Mouse (Mus musculus) neural tube, embryonic 14.5 days (tissue): ENCODE measurements around the gene Foxj1. TPM values are rescaled to one million over a fixed set of nuclear protein-coding genes. Genes with fewer than 3 reads are reported as not detected.
A peak's percentile ranks its signal among the peaks of the same experiment; 100 is the strongest.

Experiments used
- ATAC-seq: fragments of 200-750 bp; cut with Nextera tagmentation; 2 replicates; pipeline ENCODE4 v1.8.0; 2017; ENCODE audit warnings: low read depth, mild to moderate bottlenecking, moderate TSS enrichment, moderate library complexity
- H3K27ac ChIP-seq: fragments of 300-500 bp; sonication (generic); 2 replicates; pipeline ENCODE4 v1.5.1; 2014; ENCODE audit warnings: low read depth, mild to moderate bottlenecking, control low read depth, low read length, moderate library complexity, mixed read lengths
- H3K27me3 ChIP-seq: fragments of 300-500 bp; sonication (generic); 2 replicates; pipeline ENCODE4 v1.6.1; 2014; ENCODE audit warnings: low read length; ENCODE audit not compliant: control insufficient read depth, insufficient read depth
- H3K36me3 ChIP-seq: fragments of 300-500 bp; sonication (generic); 2 replicates; pipeline ENCODE4 v1.6.1; 2014; ENCODE audit warnings: low read length, mixed read lengths; ENCODE audit not compliant: control insufficient read depth, insufficient read depth
- H3K4me1 ChIP-seq: fragments of 300-500 bp; sonication (generic); 2 replicates; pipeline ENCODE4 v1.6.1; 2014; ENCODE audit warnings: low read length; ENCODE audit not compliant: control insufficient read depth, insufficient read depth
- H3K4me2 ChIP-seq: fragments of 300-500 bp; sonication (generic); 2 replicates; pipeline ENCODE4 v1.6.1; 2014; ENCODE audit warnings: mild to moderate bottlenecking, low read depth, low read length, control low read depth
- H3K4me3 ChIP-seq: fragments of 300-500 bp; sonication (generic); 2 replicates; pipeline ENCODE4 v1.5.1; 2014; ENCODE audit warnings: low read depth, low read length, control low read depth, mixed read lengths
- H3K9ac ChIP-seq: fragments of 300-500 bp; sonication (generic); replicated peaks from 2 replicates; pipeline ENCODE4 v1.6.1; 2014; ENCODE audit warnings: low read depth, mild to moderate bottlenecking, control low read depth, low read length, mixed read lengths
- H3K9me3 ChIP-seq: fragments of 300-500 bp; sonication (generic); 2 replicates; pipeline ENCODE4 v1.6.1; 2016; ENCODE audit warnings: low read length; ENCODE audit not compliant: control insufficient read depth
- WGBS: fragments of 180-500 bp; shearing (Covaris S2); extraction: QIAGEN DNeasy Blood & Tissue Kit; methylation state at CpG from one replicate; pipeline ENCODE4 v1.1.7; 2014; 5-methylcytosine and 5-hydroxymethylcytosine counted together
- polyA plus RNA-seq: library from polyadenylated mRNA; unstranded; fragments of >200 nt; fragmentation: Nextera tagmentation; extraction: Ambion mirVana; gene quantifications from 2 replicates; pipeline ENCODE4 v1.2.1, GENCODE M21; 2014

Foxj1 gene
- polyA plus RNA-seq, 1 experiment from 2014 or later, result 7.3 TPM

DNA sequence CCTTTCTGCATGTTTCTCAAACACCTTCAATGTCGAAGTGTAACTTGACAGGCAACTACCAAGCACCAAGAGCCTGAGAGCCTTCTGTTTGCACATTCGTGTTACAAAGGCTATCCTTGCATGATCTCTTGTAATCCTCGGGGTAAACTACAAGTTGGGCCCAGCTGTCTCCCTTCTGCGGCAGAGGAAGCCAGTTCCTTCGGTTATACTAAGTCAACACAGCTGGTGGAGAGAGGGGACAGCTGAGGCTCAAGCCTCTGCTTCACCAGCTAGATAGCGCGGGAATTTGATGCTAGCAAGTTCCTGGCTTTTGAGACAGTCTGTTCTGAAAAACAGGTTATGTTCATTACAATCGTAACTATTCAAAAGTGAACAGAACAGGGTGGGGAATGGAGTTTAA lies 22.8 kb downstream of the Foxj1 start:
- Histone ChIP-seq H3K27me3 (no peaks in the 10 kb centered on the region), H3K4me3 (no peak overlapping the region), H3K27ac (no peak overlapping the region), H3K9ac (no peak overlapping the region), H3K4me1 (no peaks in the 10 kb centered on the region), H3K36me3 (no peaks in the 10 kb centered on the region), H3K4me2 (no peak overlapping the region), H3K9me3 (no peaks in the 10 kb centered on the region)
- ATAC-seq, result no peak
- 62% methylated on average over 8 of the region's 8 CpGs for WGBS

DNA sequence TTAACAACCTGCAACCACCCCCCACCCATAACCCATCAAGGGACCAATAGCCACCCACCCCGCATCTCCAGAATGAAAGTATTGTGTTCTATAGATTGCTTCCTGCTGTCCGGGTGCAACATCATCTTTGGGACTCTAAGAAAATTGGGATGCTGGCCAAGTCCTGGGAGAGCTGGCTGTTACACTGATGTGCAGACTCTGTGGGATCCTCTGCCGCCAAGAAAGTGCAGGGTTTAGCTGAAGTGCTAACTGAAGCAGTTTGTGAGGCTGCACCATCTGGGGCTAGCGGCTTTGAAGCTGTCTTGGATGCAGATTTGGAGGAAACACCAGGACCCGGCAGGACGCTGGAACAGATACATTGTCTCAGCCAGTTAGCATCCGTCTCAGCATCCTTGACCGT lies 24.0 kb downstream of the Foxj1 start:
- Histone ChIP-seq H3K27ac (peak overlapping the region; percentile 25; the same call in 1 of the 2 replicates), H3K4me1 (no peaks in the 10 kb centered on the region), H3K4me2 (no peak overlapping the region), H3K27me3 (no peaks in the 10 kb centered on the region), H3K9ac (no peak overlapping the region), H3K4me3 (no peak overlapping the region), H3K36me3 (no peaks in the 10 kb centered on the region), H3K9me3 (no peaks in the 10 kb centered on the region)
- ATAC-seq, result no peak
- WGBS, result 34% methylated on average over 8 of the region's 8 CpGs

DNA sequence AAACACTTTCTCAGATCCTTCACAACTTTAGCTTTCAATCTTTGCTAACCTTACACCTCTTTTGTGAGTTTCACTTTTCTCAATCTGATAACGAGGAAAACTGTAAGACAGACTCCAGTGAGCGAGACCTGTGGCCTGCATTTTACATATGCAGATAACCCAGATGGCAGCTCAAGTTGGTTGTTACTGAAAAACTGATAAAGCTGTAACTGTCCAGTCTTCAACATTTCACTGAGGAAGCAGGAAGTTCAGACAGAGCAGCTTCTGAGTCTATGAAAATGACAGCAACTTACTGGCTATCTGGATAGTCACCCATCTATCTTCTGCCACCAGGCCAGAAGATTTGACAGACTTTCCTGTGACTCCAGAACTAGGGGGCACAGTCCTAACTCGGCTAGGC lies 25.6 kb downstream of the Foxj1 start:
- ATAC-seq, result no peak
- no peaks in the 10 kb centered on the region for H3K27me3 ChIP-seq
- 0 out of 2 replicates have a peak, but pooled peaks cover 3% of the 10 kb centered on the region for H3K36me3 ChIP-seq
- no peak overlapping the region for H3K27ac ChIP-seq
- no peaks in the 10 kb centered on the region for H3K9me3 ChIP-seq
- H3K4me2 ChIP-seq, result no peak overlapping the region
- 80% methylated on average over 3 of the region's 3 CpGs for WGBS
- no peak overlapping the region for H3K4me3 ChIP-seq
- no peak overlapping the region for H3K9ac ChIP-seq
- H3K4me1 ChIP-seq, result peaks cover 5% of the 10 kb centered on the region

DNA sequence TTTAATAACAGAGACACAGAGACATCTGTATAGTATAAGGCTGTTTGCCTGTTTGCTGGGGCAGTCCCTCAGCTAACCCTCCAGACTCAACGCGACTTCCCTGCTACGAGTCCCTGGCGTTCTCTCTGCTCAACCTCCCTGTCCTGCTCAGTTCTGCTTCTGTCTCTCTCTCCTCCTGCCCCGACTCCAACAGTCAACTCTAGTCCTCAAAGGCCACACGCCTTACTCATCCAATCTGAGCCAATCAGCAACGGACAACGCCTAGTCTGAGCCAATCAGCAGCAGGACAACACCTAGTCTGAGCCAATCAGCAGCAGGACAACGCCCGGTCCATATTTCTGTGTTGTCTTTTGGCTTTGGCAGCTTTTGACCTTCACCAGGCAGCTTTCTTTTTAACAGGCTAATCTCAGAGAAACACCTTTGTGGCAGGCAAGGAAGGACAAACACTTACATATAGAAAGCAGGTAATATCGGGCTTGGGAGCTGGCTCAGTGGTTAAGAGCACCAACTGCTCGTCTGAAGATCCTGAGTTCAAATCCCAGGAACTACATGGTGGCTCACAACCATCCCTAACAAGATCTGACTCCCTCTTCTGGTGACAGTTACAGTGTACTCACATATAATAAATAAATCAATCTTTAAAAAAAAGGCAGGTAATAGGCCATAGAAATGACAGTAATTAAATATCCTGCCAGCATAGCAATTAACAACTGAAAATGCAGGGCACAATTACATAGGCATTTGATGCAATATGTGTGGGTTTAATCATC lies 27.3 kb downstream of the Foxj1 start:
- no peak overlapping the region for H3K4me2 ChIP-seq
- H3K4me1 ChIP-seq, result peaks cover 5% of the 10 kb centered on the region
- no peak for ATAC-seq
- no peak overlapping the region for H3K27ac ChIP-seq
- H3K9ac ChIP-seq, result no peak overlapping the region
- H3K36me3 ChIP-seq, result peaks cover 12% of the 10 kb centered on the region
- WGBS, result 92% methylated on average over 12 of the region's 12 CpGs
- H3K4me3 ChIP-seq, result no peak overlapping the region
- H3K9me3 ChIP-seq, result no peaks in the 10 kb centered on the region
- H3K27me3 ChIP-seq, result no peaks in the 10 kb centered on the region

DNA sequence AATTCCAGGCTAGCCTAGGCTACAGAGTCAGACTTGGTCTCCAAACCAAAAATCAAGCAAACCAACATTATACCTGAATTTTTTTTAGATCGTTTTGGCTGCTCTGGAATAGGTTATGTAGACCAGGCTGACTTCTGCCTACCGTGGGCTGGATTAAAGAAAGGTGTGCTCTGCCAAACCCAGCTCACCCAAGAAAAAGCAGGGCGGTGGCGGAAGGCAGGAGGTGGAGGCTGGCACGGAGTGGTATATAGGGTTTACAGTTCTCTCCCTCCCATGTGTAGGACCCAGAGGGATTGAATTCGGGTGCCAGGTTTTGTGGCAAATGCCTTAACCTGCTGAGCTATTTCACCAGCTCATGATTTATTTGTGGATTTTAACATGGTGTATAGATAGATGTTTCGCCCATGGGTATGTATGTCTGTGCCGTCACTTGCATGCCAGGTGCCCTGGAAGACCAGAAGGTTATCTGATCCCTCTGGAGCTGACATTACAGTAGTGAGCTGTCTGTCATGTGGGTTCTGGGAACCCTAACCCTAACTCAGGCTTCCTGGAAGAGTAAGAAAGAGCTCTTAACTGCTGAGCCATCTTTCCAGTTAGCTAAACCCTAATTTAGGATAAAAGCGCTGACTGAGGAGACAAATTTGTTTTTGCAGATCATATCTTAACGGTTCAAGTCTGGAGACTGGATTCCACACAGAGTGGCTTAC lies 28.0 kb downstream of the Foxj1 start, which contains the start of gene Exoc7:
TSS of gene Exoc7 (minus strand) at position 215 of the 707 bp plus-strand sequence.
- Histone ChIP-seq H3K27ac (peak within 1 kb of the TSS; percentile 28; the same call in 1 of the 2 replicates), H3K4me1 (peaks cover 5% of the 10 kb centered on the region), H3K27me3 (no peaks in the 10 kb centered on the region), H3K4me2 (peak within 1 kb of the TSS; percentile 85), H3K36me3 (peaks cover 18% of the 10 kb centered on the region), H3K4me3 (peak within 1 kb of the TSS; percentile 49), H3K9ac (peak within 1 kb of the TSS; percentile 53), H3K9me3 (no peaks in the 10 kb centered on the region)
- ATAC-seq, result peak; percentile 29
- 87% methylated on average over 10 of the region's 10 CpGs for WGBS

DNA sequence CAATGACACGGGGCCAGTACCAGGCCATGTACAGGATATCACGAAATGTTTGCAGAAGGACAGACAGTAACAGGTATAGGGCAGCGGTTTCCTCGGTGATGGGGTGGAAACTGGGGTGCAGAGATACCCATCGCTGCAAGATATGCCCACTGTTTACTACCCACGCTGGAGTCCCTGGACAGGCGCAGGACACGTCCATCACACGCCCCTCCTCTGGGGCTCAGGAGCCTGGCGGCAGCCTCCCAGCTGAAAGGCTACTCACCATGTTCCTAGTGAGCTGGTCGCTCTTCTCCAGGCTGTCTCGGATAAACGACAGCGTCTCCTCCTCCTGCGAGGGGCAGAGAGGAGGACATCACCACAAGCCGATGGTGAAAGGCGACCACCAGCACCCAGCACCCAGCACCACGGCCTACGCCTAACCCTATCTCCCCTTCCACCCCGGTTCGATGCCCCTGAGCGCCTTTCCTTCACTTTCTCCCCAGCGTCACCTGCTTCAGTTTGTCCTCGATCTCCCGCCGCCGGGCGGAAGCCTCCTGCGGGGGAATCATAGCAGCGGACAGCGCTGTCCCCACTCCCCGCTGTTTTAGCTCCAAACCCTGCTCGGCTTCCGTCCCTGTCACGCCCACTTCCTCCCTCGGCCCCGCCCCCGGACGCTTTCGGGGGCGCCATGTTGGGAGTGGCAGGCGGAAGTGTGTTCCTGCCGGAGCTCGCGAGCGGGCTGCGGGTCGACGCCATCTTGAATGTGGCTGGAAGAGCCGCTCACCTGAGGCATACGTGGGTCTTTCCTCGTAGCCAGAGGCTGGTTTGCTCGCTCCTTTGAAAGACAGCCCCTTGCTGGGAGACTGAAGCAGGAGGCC lies 28.8 kb downstream of the Foxj1 start:
- Histone ChIP-seq H3K36me3 (peaks cover 21% of the 10 kb centered on the region), H3K27ac (peak overlapping the region; percentile 28; the same call in 1 of the 2 replicates), H3K4me3 (peak overlapping the region; percentile 49), H3K4me1 (peaks cover 5% of the 10 kb centered on the region), H3K27me3 (no peaks in the 10 kb centered on the region), H3K9ac (peak overlapping the region; percentile 53), H3K4me2 (peak overlapping the region; percentile 85), H3K9me3 (no peaks in the 10 kb centered on the region)
- peak; percentile 91 for ATAC-seq
- WGBS, result 3% methylated on average over 53 of the region's 53 CpGs

DNA sequence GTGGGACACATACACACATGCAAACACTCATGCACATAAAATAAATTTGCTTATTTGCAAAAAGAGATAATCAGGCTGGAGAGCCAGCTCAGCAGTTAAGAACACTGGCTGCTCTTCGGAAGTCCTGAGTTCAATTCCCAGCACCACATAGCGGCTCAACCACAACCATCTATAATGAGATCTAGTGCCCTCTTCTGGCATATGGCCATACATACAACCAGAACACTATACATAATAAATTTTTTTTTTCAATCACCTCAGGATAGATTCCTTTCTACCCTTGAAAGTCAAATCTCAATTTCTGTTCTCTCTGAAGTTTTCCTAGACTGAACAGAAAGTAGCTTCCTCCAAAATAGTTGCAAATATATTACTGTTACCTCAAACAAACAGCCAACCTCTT lies 29.8 kb downstream of the Foxj1 start:
- Histone ChIP-seq H3K36me3 (peaks cover 30% of the 10 kb centered on the region), H3K9me3 (no peaks in the 10 kb centered on the region), H3K4me2 (peak overlapping the region; percentile 85), H3K27me3 (no peaks in the 10 kb centered on the region), H3K9ac (no peak overlapping the region), H3K4me1 (peaks cover 5% of the 10 kb centered on the region), H3K4me3 (peak overlapping the region; percentile 49), H3K27ac (no peak overlapping the region)
- WGBS, result 98% methylated on average over 2 of the region's 2 CpGs
- ATAC-seq, result no peak

DNA sequence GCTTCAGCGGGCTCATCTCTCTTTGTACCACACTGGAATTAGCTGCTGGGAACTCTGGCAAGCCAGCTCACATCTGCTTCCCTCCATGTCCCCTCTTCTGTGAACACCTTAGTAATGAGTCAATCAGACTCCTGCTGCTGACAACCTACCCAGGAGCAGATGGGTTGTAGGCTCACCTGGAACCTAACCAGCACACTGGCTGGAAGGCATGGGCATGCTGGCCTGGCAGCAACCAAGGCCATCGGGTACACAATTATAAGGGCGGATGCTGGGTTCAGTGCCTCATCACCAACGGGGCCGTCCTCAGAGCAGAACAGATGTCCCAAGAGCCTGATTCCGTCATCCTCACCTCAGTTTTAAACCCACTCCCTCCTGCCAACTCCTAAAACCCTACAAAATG lies 36.6 kb downstream of the Foxj1 start:
- Histone ChIP-seq H3K27me3 (no peaks in the 10 kb centered on the region), H3K27ac (no peak overlapping the region), H3K9ac (no peak overlapping the region), H3K4me2 (no peak overlapping the region), H3K9me3 (no peaks in the 10 kb centered on the region), H3K36me3 (peaks cover 76% of the 10 kb centered on the region), H3K4me1 (0 out of 2 replicates have a peak, but pooled peaks cover 3% of the 10 kb centered on the region), H3K4me3 (no peak overlapping the region)
- 87% methylated on average over 6 of the region's 6 CpGs for WGBS
- no peak for ATAC-seq
